Mouse (Mus musculus): ENCODE measurements at regions not wholly inside any gene's neighbourhood (a gene's known extent, or its start where the extent isn't known, plus 50 kb on each side); places are given as distances from the start of the nearest gene placed in this dataset.

GRCm38 (mm10) chr16:12890545-12890944, 218.9 kb upstream of the Ercc4 start:
- ATAC-seq, result no peak
- WGBS, result 69% methylated on average over 3 of the region's 3 CpGs
- H3K4me2 ChIP-seq (replicated peaks; ENCODE audit: low read depth), result no peak overlapping the region

GRCm38 (mm10) chr16:12892658-12893305, 216.7 kb upstream of the Ercc4 start:
- ATAC-seq, result no peak
- 83% methylated on average over 7 of the region's 7 CpGs for WGBS
- H3K9me3 ChIP-seq (ENCODE audit: control insufficient read depth), result no peaks in the 10 kb centered on the region
- no peak overlapping the region for H3K4me3 ChIP-seq (ENCODE audit: low read depth, low read length)
- H3K4me2 ChIP-seq (replicated peaks; ENCODE audit: low read depth), result no peak overlapping the region
- H3K36me3 ChIP-seq (ENCODE audit: control insufficient read depth, insufficient read depth), result no peaks in the 10 kb centered on the region
- H3K9ac ChIP-seq (ENCODE audit: low read depth, low read length), result no peak overlapping the region
- no peaks in the 10 kb centered on the region for H3K4me1 ChIP-seq (replicated peaks; ENCODE audit: control insufficient read depth, insufficient read depth, low read length)
- no peaks in the 10 kb centered on the region for H3K27me3 ChIP-seq (replicated peaks; ENCODE audit: control insufficient read depth, insufficient read depth, low read length)
- TF ChIP-seq CTCF (IDR thresholded peaks at IDR 0.05; ENCODE audit: low read depth), result no peak
- no peak overlapping the region for H3K27ac ChIP-seq (ENCODE audit: low read depth, low read length)

More at GRCm38 (mm10) chr16:12890545-12890944, 218.9 kb upstream of the Ercc4 start:
- Histone ChIP-seq H3K36me3 (ENCODE audit: control insufficient read depth, insufficient read depth) (no peaks in the 10 kb centered on the region), H3K4me3 (ENCODE audit: low read depth, low read length) (no peak overlapping the region), H3K9ac (ENCODE audit: low read depth, low read length) (no peak overlapping the region), H3K9me3 (ENCODE audit: control insufficient read depth) (no peaks in the 10 kb centered on the region), H3K27ac (ENCODE audit: low read depth, low read length) (no peak overlapping the region), H3K27me3 (replicated peaks; ENCODE audit: control insufficient read depth, insufficient read depth, low read length) (no peaks in the 10 kb centered on the region), H3K4me1 (replicated peaks; ENCODE audit: control insufficient read depth, insufficient read depth, low read length) (no peaks in the 10 kb centered on the region)
- no peak for TF ChIP-seq CTCF (IDR thresholded peaks at IDR 0.05; ENCODE audit: low read depth)

- WGBS, result 66% methylated on average over 1 of the region's 1 CpGs
- TF ChIP-seq CTCF (IDR thresholded peaks at IDR 0.05; ENCODE audit: low read depth), result no peak
Measured at GRCm38 (mm10) chr16:12897267-12897666, 212.2 kb upstream of the Ercc4 start.

GRCm38 (mm10) chr16:12900670-12901069, 208.8 kb upstream of the Ercc4 start:
- H3K4me1 ChIP-seq (replicated peaks; ENCODE audit: control insufficient read depth, insufficient read depth, low read length), result no peaks in the 10 kb centered on the region
- no peaks in the 10 kb centered on the region for H3K27me3 ChIP-seq (replicated peaks; ENCODE audit: control insufficient read depth, insufficient read depth, low read length)
- TF ChIP-seq CTCF (IDR thresholded peaks at IDR 0.05; ENCODE audit: low read depth), result no peak
- 69% methylated on average over 8 of the region's 8 CpGs for WGBS
- no peak for ATAC-seq
- H3K4me2 ChIP-seq (replicated peaks; ENCODE audit: low read depth), result no peak overlapping the region
- H3K9me3 ChIP-seq (ENCODE audit: control insufficient read depth), result no peaks in the 10 kb centered on the region
- H3K27ac ChIP-seq (ENCODE audit: low read depth, low read length), result no peak overlapping the region
- no peaks in the 10 kb centered on the region for H3K36me3 ChIP-seq (ENCODE audit: control insufficient read depth, insufficient read depth)
- no peak overlapping the region for H3K4me3 ChIP-seq (ENCODE audit: low read depth, low read length)
- H3K9ac ChIP-seq (ENCODE audit: low read depth, low read length), result no peak overlapping the region

More at GRCm38 (mm10) chr16:12897267-12897666, 212.2 kb upstream of the Ercc4 start:
- Histone ChIP-seq H3K4me3 (ENCODE audit: low read depth, low read length) (no peak overlapping the region), H3K9me3 (ENCODE audit: control insufficient read depth) (no peaks in the 10 kb centered on the region), H3K27ac (ENCODE audit: low read depth, low read length) (no peak overlapping the region), H3K36me3 (ENCODE audit: control insufficient read depth, insufficient read depth) (no peaks in the 10 kb centered on the region), H3K9ac (ENCODE audit: low read depth, low read length) (no peak overlapping the region), H3K4me1 (replicated peaks; ENCODE audit: control insufficient read depth, insufficient read depth, low read length) (no peaks in the 10 kb centered on the region), H3K4me2 (replicated peaks; ENCODE audit: low read depth) (no peak overlapping the region), H3K27me3 (replicated peaks; ENCODE audit: control insufficient read depth, insufficient read depth, low read length) (no peaks in the 10 kb centered on the region)
- ATAC-seq, result no peak

GRCm38 (mm10) chr16:12901096-12901995, 208.1 kb upstream of the Ercc4 start:
- Histone ChIP-seq H3K4me3 (ENCODE audit: low read depth, low read length) (no peak overlapping the region), H3K4me1 (replicated peaks; ENCODE audit: control insufficient read depth, insufficient read depth, low read length) (no peaks in the 10 kb centered on the region), H3K9ac (ENCODE audit: low read depth, low read length) (no peak overlapping the region), H3K9me3 (ENCODE audit: control insufficient read depth) (no peaks in the 10 kb centered on the region), H3K27ac (ENCODE audit: low read depth, low read length) (no peak overlapping the region), H3K36me3 (ENCODE audit: control insufficient read depth, insufficient read depth) (no peaks in the 10 kb centered on the region), H3K27me3 (replicated peaks; ENCODE audit: control insufficient read depth, insufficient read depth, low read length) (no peaks in the 10 kb centered on the region), H3K4me2 (replicated peaks; ENCODE audit: low read depth) (no peak overlapping the region)
- 79% methylated on average over 9 of the region's 9 CpGs for WGBS
- no peak for ATAC-seq
- TF ChIP-seq CTCF (IDR thresholded peaks at IDR 0.05; ENCODE audit: low read depth), result no peak

- no peak for ATAC-seq
Measured at GRCm38 (mm10) chr16:12901996-12902319, 207.5 kb upstream of the Ercc4 start.

More at GRCm38 (mm10) chr16:12901996-12902319, 207.5 kb upstream of the Ercc4 start:
- no peak for TF ChIP-seq CTCF (IDR thresholded peaks at IDR 0.05; ENCODE audit: low read depth)
- Histone ChIP-seq H3K27me3 (replicated peaks; ENCODE audit: control insufficient read depth, insufficient read depth, low read length) (no peaks in the 10 kb centered on the region), H3K4me1 (replicated peaks; ENCODE audit: control insufficient read depth, insufficient read depth, low read length) (no peaks in the 10 kb centered on the region), H3K4me3 (ENCODE audit: low read depth, low read length) (no peak overlapping the region), H3K9me3 (ENCODE audit: control insufficient read depth) (no peaks in the 10 kb centered on the region), H3K27ac (ENCODE audit: low read depth, low read length) (no peak overlapping the region), H3K9ac (ENCODE audit: low read depth, low read length) (no peak overlapping the region), H3K4me2 (replicated peaks; ENCODE audit: low read depth) (no peak overlapping the region), H3K36me3 (ENCODE audit: control insufficient read depth, insufficient read depth) (no peaks in the 10 kb centered on the region)

Measured in intestine, postnatal 0 days (tissue).